8 mouse cellular contexts compared by ENCODE assay signal in genomic region chr14:25488097-25488613, GRCm38 (mm10). TPM values are rescaled to one million over a fixed set of nuclear protein-coding genes. Genes with fewer than 3 reads are reported as not detected.
A peak's percentile ranks its signal among the peaks of the same experiment; 100 is the strongest.
DNase-seq lines count a peak whose midpoint lies in the region; ATAC-seq lines count a peak whose summit lies in the region.

No protein-coding gene starts in this region.

- no peak overlapping the region for H3K4me3 ChIP-seq in heart, embryonic 11.5 days (ENCODE audit: low read depth, low read length)
- no peak overlapping the region for H3K4me3 ChIP-seq in limb, embryonic 12.5 days (replicated peaks)

- no peaks in the 10 kb centered on the region for H3K9me3 ChIP-seq in heart, embryonic 11.5 days (replicated peaks; ENCODE audit: control insufficient read depth, low read length)
- H3K9me3 ChIP-seq in limb, embryonic 12.5 days: no peaks in the 10 kb centered on the region

- peak; percentile 83 for DNase-seq in kidney, adult 11 months
- DNase-seq in kidney, adult 18-20 months: no peak
- peak; percentile 75 for DNase-seq in cerebellum, adult 11 months
- no peak for DNase-seq in right cerebral cortex, adult 18-20 months
- DNase-seq in urinary bladder, postnatal 10 days (ENCODE audit: low spot score): no peak

- no peaks in the 10 kb centered on the region for H3K36me3 ChIP-seq in heart, embryonic 11.5 days (ENCODE audit: control insufficient read depth, insufficient read depth, low read length)
- H3K36me3 ChIP-seq in limb, embryonic 12.5 days: no peaks in the 10 kb centered on the region

- peak overlapping the region; percentile 31; the same call in 1 of the 2 replicates for H3K9ac ChIP-seq in heart, embryonic 11.5 days (ENCODE audit: low read depth, low read length)
- no peak overlapping the region for H3K9ac ChIP-seq in limb, embryonic 12.5 days (replicated peaks)

- H3K4me1 ChIP-seq in heart, embryonic 11.5 days (ENCODE audit: control insufficient read depth, insufficient read depth, low read length): peaks cover 97% of the 10 kb centered on the region
- peaks cover 97% of the 10 kb centered on the region for H3K4me1 ChIP-seq in limb, embryonic 12.5 days (replicated peaks)

- no peaks in the 10 kb centered on the region for H3K27me3 ChIP-seq in heart, embryonic 11.5 days (ENCODE audit: control insufficient read depth, insufficient read depth, low read length)
- H3K27me3 ChIP-seq in limb, embryonic 12.5 days: no peaks in the 10 kb centered on the region

- WGBS in heart, embryonic 11.5 days (ENCODE audit: insufficient replicate concordance): 27% methylated on average over 6 of the region's 6 CpGs
- WGBS in limb, embryonic 12.5 days: 74% methylated on average over 6 of the region's 6 CpGs

- ATAC-seq in heart, embryonic 11.5 days (replicated peaks; ENCODE audit: insufficient number of reproducible peaks, low FRiP score, low TSS enrichment): peak; percentile 34
- ATAC-seq in limb, embryonic 12.5 days (ENCODE audit: insufficient number of reproducible peaks, insufficient read depth, low FRiP score, low TSS enrichment, low read depth): no peak
- ATAC-seq in monocyte, adult 5-6 weeks (replicated peaks; ENCODE audit: insufficient number of reproducible peaks, low FRiP score, low TSS enrichment, poor library complexity, severe bottlenecking): peak; percentile 2; the same call in 1 of the 2 replicates

- H3K27ac ChIP-seq in heart, embryonic 11.5 days (ENCODE audit: low read depth, low read length): peak overlapping the region; percentile 92
- H3K27ac ChIP-seq in limb, embryonic 12.5 days: peak overlapping the region; percentile 41; the same call in 1 of the 2 replicates

- peak overlapping the region; percentile 44 for H3K4me2 ChIP-seq in heart, embryonic 11.5 days
- no peak overlapping the region for H3K4me2 ChIP-seq in limb, embryonic 12.5 days

RNA-seq across cellular contexts. Expression of gene Zmiz1, which starts 29.2 kb away (rescaled TPM):
- 34.9 and 36.2 TPM in 2 replicates for polyA plus RNA-seq in heart, embryonic 11.5 days (2014; fragmentation: Nextera tagmentation; extraction: Ambion mirVana)
- 53.4 and 57.1 TPM in 2 replicates for polyA plus RNA-seq in limb, embryonic 12.5 days (2016; fragmentation: Nextera tagmentation; extraction: Ambion mirVana)
- total RNA-seq in monocyte, adult 5-6 weeks (2017): 18.2 to 63.6 TPM (median 22.9 TPM) in 3 replicates

Comparison
In these comparisons a context has a peak if more than half of its experiments do, and no peak if none do; other contexts are left out.
1. DNase-seq: peak in kidney, adult 11 months (single experiment) and cerebellum, adult 11 months (single experiment); none in kidney, adult 18-20 months (single experiment), right cerebral cortex, adult 18-20 months (single experiment) and urinary bladder, postnatal 10 days (single experiment).